Mouse (Mus musculus): ENCODE data around the gene Cul7. TPM values are rescaled to one million over a fixed set of nuclear protein-coding genes. Genes with fewer than 3 reads are reported as not detected.

Cul7 gene
- polyA plus RNA-seq, 1 experiment = 19.0 TPM

DNA sequence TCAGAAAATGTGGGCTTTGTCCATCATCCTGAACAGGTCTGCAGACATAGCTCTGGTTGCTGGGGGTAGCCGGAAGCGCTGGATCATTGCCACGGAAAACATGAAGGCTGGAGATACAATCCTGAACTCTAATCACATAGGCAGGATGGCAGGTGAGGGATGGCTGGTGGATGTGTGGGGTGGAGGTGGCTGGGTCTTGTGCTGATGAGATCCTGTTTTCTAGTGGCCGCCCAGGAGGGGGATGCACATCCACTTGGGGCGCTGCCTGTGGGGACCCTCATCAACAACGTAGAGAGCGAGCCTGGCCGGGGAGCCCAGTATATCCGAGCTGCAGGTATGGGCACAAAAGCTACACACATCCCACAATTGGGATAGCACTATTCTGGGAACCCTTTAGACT is 1.7 kb upstream of the Cul7 start:
- TF ChIP-seq CTCF (IDR thresholded peaks at IDR 0.05; ENCODE audit: extremely low read depth, insufficient read depth, insufficient read length, insufficient replicate concordance) (no peak), POLR2A (IDR thresholded peaks at IDR 0.05; ENCODE audit: low read depth, low read length) (no peak)
- WGBS = 96% methylated on average over 9 of the region's 9 CpGs
- peaks cover 17% of the 10 kb centered on the region; the same call in 1 of the 2 replicates for H3K4me1 ChIP-seq (ENCODE audit: control insufficient read depth, insufficient read depth, insufficient read length)

DNA sequence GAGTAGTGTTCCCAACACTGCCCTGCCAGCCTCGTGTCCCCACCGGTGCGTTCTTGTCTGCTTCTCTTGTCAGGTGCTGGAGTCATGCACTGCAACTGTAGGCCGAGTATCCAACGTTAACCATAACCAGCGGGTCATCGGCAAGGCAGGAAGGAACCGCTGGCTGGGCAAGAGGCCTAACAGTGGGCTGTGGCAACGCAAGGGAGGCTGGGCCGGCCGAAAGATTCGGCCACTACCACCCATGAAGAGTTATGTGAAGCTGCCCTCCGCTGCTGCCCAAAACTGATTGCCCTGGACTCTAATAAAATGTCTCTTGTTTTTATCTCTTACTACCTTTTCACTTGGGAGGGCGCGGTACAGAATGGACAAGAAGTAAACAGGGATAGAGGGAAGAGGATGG is 326 bp upstream of the Cul7 start:
- TF ChIP-seq POLR2A (IDR thresholded peaks at IDR 0.05; ENCODE audit: low read depth, low read length) = no peak
- TF ChIP-seq CTCF (IDR thresholded peaks at IDR 0.05; ENCODE audit: extremely low read depth, insufficient read depth, insufficient read length, insufficient replicate concordance) = no peak
- Histone ChIP-seq H3K4me3 (ENCODE audit: extremely low read depth, insufficient read depth, insufficient read length) (peak overlapping the region; percentile 55; the same call in 1 of the 2 replicates), H3K36me3 (ENCODE audit: control insufficient read depth, insufficient read depth, low read length) (peaks cover 2% of the 10 kb centered on the region; the same call in 1 of the 2 replicates), H3K27ac (ENCODE audit: insufficient read depth, low read length) (peak overlapping the region; percentile 60), H3K4me1 (ENCODE audit: control insufficient read depth, insufficient read depth, insufficient read length) (peaks cover 17% of the 10 kb centered on the region; the same call in 1 of the 2 replicates), H3K27me3 (ENCODE audit: control insufficient read depth, insufficient read depth, low read length) (no peaks in the 10 kb centered on the region)
- 53% methylated on average over 15 of the region's 15 CpGs for WGBS
- DNase-seq (ENCODE audit: low read depth in 1 of 2, low spot score in 2 of 2) = no peak

More for the DNA sequence above, 1.7 kb upstream of the Cul7 start:
- no peak for DNase-seq (ENCODE audit: low read depth in 1 of 2, low spot score in 2 of 2)
- Histone ChIP-seq H3K27ac (ENCODE audit: insufficient read depth, low read length) (no peak overlapping the region), H3K4me3 (ENCODE audit: extremely low read depth, insufficient read depth, insufficient read length) (no peak overlapping the region), H3K27me3 (ENCODE audit: control insufficient read depth, insufficient read depth, low read length) (no peaks in the 10 kb centered on the region), H3K36me3 (ENCODE audit: control insufficient read depth, insufficient read depth, low read length) (peaks cover 2% of the 10 kb centered on the region; the same call in 1 of the 2 replicates)

DNA sequence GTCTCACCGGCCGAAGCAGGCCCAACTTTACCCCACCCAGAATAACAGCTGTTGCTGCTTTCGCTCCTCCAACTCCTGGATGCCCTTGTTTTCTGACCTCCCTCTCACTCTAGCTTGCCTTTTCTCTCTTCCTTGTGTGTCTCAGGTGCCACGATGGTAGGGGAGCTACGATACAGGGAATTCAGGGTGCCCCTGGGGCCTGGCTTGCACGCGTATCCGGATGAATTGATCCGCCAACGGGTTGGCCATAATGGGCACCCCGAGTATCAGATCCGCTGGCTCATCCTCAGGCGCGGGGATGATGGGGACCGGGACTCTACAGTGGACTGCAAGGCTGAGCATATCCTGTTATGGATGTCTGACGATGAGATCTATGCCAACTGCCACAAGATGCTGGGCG is 1.2 kb downstream of the Cul7 start:
- Histone ChIP-seq H3K36me3 (ENCODE audit: control insufficient read depth, insufficient read depth, low read length) (peaks cover 2% of the 10 kb centered on the region; the same call in 1 of the 2 replicates), H3K4me1 (ENCODE audit: control insufficient read depth, insufficient read depth, insufficient read length) (peaks cover 14% of the 10 kb centered on the region; the same call in 1 of the 2 replicates), H3K27ac (ENCODE audit: insufficient read depth, low read length) (peak overlapping the region; percentile 17; the same call in 1 of the 2 replicates), H3K4me3 (ENCODE audit: extremely low read depth, insufficient read depth, insufficient read length) (no peak overlapping the region), H3K27me3 (ENCODE audit: control insufficient read depth, insufficient read depth, low read length) (no peaks in the 10 kb centered on the region)
- no peak for DNase-seq (ENCODE audit: low read depth in 1 of 2, low spot score in 2 of 2)
- TF ChIP-seq CTCF (IDR thresholded peaks at IDR 0.05; ENCODE audit: extremely low read depth, insufficient read depth, insufficient read length, insufficient replicate concordance) = no peak
- TF ChIP-seq POLR2A (IDR thresholded peaks at IDR 0.05; ENCODE audit: low read depth, low read length) = no peak
- WGBS = 69% methylated on average over 17 of the region's 17 CpGs

DNA sequence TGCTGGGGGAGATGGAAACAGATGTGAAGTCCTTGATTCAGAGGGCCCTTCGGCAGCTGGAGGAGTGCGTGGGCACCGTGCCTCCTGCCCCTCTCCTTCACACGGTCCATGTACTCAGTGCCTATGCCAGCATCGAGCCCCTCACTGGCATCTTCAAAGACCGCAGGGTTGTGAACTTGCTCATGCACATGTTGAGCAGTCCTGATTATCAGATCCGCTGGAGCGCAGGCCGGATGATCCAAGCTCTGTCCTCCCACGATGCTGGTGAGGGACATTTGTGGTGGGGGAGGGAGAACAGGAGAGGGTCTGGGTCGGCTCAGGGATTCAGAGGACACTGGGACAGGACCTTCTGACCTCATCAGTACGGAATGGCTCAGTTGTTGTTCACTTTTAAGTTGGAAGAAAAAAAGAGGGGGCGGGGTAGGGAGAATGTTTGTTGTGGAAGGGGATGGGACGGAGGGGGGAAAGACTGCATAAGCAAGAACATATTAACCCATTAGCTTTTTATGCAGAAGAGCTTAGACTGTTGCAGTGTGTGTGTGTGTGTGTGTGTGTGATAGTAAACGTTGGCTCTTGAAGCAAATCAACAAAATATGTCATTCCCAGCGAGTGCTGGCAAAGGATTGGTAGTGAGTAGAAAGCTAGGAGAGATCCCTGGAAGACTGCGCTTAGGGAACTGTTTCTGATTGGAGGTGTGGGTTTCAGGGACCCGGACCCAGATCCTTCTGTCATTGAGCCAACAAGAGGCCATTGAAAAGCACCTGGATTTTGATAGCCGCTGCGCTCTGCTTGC is 1.8 kb downstream of the Cul7 start:
- TF ChIP-seq POLR2A (IDR thresholded peaks at IDR 0.05; ENCODE audit: low read depth, low read length) (no peak), CTCF (IDR thresholded peaks at IDR 0.05; ENCODE audit: extremely low read depth, insufficient read depth, insufficient read length, insufficient replicate concordance) (no peak)
- Histone ChIP-seq H3K36me3 (ENCODE audit: control insufficient read depth, insufficient read depth, low read length) (peaks cover 2% of the 10 kb centered on the region; the same call in 1 of the 2 replicates), H3K27ac (ENCODE audit: insufficient read depth, low read length) (no peak overlapping the region; the same call in 1 of the 2 replicates), H3K27me3 (ENCODE audit: control insufficient read depth, insufficient read depth, low read length) (no peaks in the 10 kb centered on the region), H3K4me3 (ENCODE audit: extremely low read depth, insufficient read depth, insufficient read length) (no peak overlapping the region), H3K4me1 (ENCODE audit: control insufficient read depth, insufficient read depth, insufficient read length) (peaks cover 14% of the 10 kb centered on the region; the same call in 1 of the 2 replicates)
- WGBS = 84% methylated on average over 20 of the region's 20 CpGs
- no peak for DNase-seq (ENCODE audit: low read depth in 1 of 2, low spot score in 2 of 2)

DNA sequence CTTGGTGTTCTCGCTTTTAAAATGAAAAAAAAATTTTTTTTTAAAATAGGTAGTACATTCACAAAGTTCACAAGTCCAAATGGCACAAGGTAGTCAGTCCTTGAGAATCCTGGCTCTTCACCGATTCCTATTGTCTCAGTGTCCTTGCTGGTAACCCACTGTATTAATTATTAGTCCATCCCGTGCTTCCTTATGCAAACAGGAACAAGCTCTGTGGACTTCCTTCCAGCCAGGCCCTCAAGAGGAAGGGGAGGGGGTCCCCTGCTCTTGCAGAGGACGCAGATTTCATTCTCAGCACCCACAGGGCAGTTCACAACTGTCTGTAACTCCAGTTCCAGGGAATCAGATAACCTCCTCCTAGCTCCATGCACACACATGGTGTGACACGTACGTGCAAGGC is 5.9 kb downstream of the Cul7 start:
- Histone ChIP-seq H3K27me3 (ENCODE audit: control insufficient read depth, insufficient read depth, low read length) (no peaks in the 10 kb centered on the region), H3K4me1 (ENCODE audit: control insufficient read depth, insufficient read depth, insufficient read length) (peaks cover 4% of the 10 kb centered on the region; the same call in 1 of the 2 replicates), H3K36me3 (ENCODE audit: control insufficient read depth, insufficient read depth, low read length) (no peaks in the 10 kb centered on the region), H3K27ac (ENCODE audit: insufficient read depth, low read length) (no peak overlapping the region), H3K4me3 (ENCODE audit: extremely low read depth, insufficient read depth, insufficient read length) (no peak overlapping the region)
- no peak for DNase-seq (ENCODE audit: low read depth in 1 of 2, low spot score in 2 of 2)
- no peak for TF ChIP-seq POLR2A (IDR thresholded peaks at IDR 0.05; ENCODE audit: low read depth, low read length)
- TF ChIP-seq CTCF (IDR thresholded peaks at IDR 0.05; ENCODE audit: extremely low read depth, insufficient read depth, insufficient read length, insufficient replicate concordance) = no peak
- 86% methylated on average over 6 of the region's 6 CpGs for WGBS

DNA sequence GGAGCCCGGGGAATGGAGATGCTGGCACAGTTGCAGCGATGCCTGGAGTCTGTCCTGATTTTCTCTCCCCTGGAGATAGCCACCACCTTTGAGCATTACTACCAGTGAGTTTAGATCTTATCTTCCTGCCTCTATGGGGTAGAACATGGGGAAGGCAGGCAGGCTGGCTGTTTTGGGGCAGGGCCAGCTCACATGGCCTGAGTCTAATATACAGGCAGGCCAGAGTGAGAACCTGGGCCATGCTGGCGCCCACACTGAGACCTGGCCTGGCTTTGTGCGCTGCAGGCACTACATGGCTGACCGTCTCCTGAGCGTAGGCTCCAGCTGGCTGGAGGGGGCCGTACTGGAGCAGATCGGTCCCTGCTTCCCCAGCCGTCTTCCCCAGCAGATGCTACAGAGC is 11.2 kb downstream of the Cul7 start:
- no peak for DNase-seq (ENCODE audit: low read depth in 1 of 2, low spot score in 2 of 2)
- TF ChIP-seq POLR2A (IDR thresholded peaks at IDR 0.05; ENCODE audit: low read depth, low read length) (no peak), CTCF (IDR thresholded peaks at IDR 0.05; ENCODE audit: extremely low read depth, insufficient read depth, insufficient read length, insufficient replicate concordance) (no peak)
- Histone ChIP-seq H3K27ac (ENCODE audit: insufficient read depth, low read length) (no peak overlapping the region), H3K36me3 (ENCODE audit: control insufficient read depth, insufficient read depth, low read length) (peaks cover 4% of the 10 kb centered on the region), H3K4me3 (ENCODE audit: extremely low read depth, insufficient read depth, insufficient read length) (no peak overlapping the region), H3K27me3 (ENCODE audit: control insufficient read depth, insufficient read depth, low read length) (no peaks in the 10 kb centered on the region), H3K4me1 (ENCODE audit: control insufficient read depth, insufficient read depth, insufficient read length) (no peaks in the 10 kb centered on the region)
- WGBS = 94% methylated on average over 9 of the region's 9 CpGs

DNA sequence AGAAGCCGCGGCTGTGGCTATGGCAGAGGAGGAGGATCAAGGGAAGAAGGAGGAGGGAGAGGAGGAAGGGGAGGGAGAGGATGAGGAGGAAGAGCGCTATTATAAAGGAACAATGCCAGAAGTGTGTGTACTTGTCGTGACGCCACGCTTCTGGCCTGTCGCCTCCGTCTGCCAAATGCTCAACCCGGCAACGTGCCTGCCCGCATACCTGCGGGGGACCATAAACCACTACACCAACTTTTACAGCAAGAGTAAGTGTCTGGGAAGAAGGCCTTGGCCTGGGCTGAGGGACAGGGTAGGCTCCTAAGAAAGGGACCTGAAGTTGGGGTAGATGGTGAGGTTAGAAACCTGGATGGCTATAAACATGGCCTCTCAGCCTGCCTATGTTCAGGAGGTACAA is 11.8 kb downstream of the Cul7 start:
- H3K27me3 ChIP-seq (ENCODE audit: control insufficient read depth, insufficient read depth, low read length) = no peaks in the 10 kb centered on the region
- H3K4me3 ChIP-seq (ENCODE audit: extremely low read depth, insufficient read depth, insufficient read length) = no peak overlapping the region
- H3K27ac ChIP-seq (ENCODE audit: insufficient read depth, low read length) = no peak overlapping the region
- no peak for DNase-seq (ENCODE audit: low read depth in 1 of 2, low spot score in 2 of 2)
- 92% methylated on average over 12 of the region's 12 CpGs for WGBS
- H3K4me1 ChIP-seq (ENCODE audit: control insufficient read depth, insufficient read depth, insufficient read length) = no peaks in the 10 kb centered on the region
- H3K36me3 ChIP-seq (ENCODE audit: control insufficient read depth, insufficient read depth, low read length) = peaks cover 5% of the 10 kb centered on the region
- TF ChIP-seq CTCF (IDR thresholded peaks at IDR 0.05; ENCODE audit: extremely low read depth, insufficient read depth, insufficient read length, insufficient replicate concordance) (no peak), POLR2A (IDR thresholded peaks at IDR 0.05; ENCODE audit: low read depth, low read length) (no peak)

Measured in spleen, adult 2 months (tissue).